Mouse (Mus musculus) liver, embryonic 15.5 days (tissue): Measurements from ENCODE around the gene Pwp1. TPM values are rescaled to one million over a fixed set of nuclear protein-coding genes. Genes with fewer than 3 reads are reported as not detected.

Experiments
- ATAC-seq: fragments of 200-750 bp; cut with Nextera tagmentation; 2 replicates; pipeline ENCODE4 v1.8.0; 2017; ENCODE audit warnings: moderate number of reproducible peaks, mild to moderate bottlenecking, moderate library complexity; ENCODE audit not compliant: insufficient read depth
- H3K27ac ChIP-seq: fragments of 300-500 bp; sonication (generic); replicated peaks from 2 replicates; pipeline ENCODE4 v1.5.1; 2015; ENCODE audit warnings: mild to moderate bottlenecking, inconsistent platforms
- H3K27me3 ChIP-seq: fragments of 300-500 bp; sonication (generic); 2 replicates; pipeline ENCODE4 v1.6.1; 2015; ENCODE audit warnings: mild to moderate bottlenecking, inconsistent platforms
- H3K36me3 ChIP-seq: fragments of 300-500 bp; sonication (generic); replicated peaks from 2 replicates; pipeline ENCODE4 v1.6.1; 2015; ENCODE audit warnings: moderate library complexity, mild to moderate bottlenecking, inconsistent platforms
- H3K4me1 ChIP-seq: fragments of 300-500 bp; sonication (generic); replicated peaks from 2 replicates; pipeline ENCODE4 v1.6.1; 2015; ENCODE audit warnings: inconsistent platforms
- H3K4me2 ChIP-seq: fragments of 300-500 bp; sonication (generic); 2 replicates; pipeline ENCODE4 v1.6.1; 2015; ENCODE audit warnings: moderate library complexity, mild to moderate bottlenecking, inconsistent platforms
- H3K4me3 ChIP-seq: fragments of 300-500 bp; sonication (generic); replicated peaks from 2 replicates; pipeline ENCODE4 v1.5.1; 2015; ENCODE audit warnings: mild to moderate bottlenecking, inconsistent platforms
- H3K9ac ChIP-seq: fragments of 300-500 bp; sonication (generic); 2 replicates; pipeline ENCODE4 v1.6.1; 2015; ENCODE audit warnings: moderate library complexity, mild to moderate bottlenecking, inconsistent platforms
- H3K9me3 ChIP-seq: fragments of 300-500 bp; sonication (generic); replicated peaks from 2 replicates; pipeline ENCODE4 v1.6.1; 2016; ENCODE audit warnings: inconsistent platforms
- WGBS: fragments of 180-500 bp; shearing (Covaris S2); methylation state at CpG from one replicate; pipeline ENCODE4 v1.1.7; 2015; ENCODE audit warnings: mixed read lengths; ENCODE audit not compliant: insufficient replicate concordance; 5-methylcytosine and 5-hydroxymethylcytosine counted together
- polyA plus RNA-seq: library from polyadenylated mRNA; unstranded; fragments of >200 nt; fragmentation: Nextera tagmentation; extraction: Ambion mirVana; gene quantifications from 2 replicates; pipeline ENCODE4 v1.2.1, GENCODE M21; 2015

Gene Pwp1
- polyA plus RNA-seq, 1 experiment from 2014 or later, result 27.0 TPM

- under 1% methylated on average over 79 of the region's 90 CpGs for WGBS
- H3K4me3 ChIP-seq, result peak within 1 kb of the TSS; percentile 78
- peak within 1 kb of the TSS; percentile 82 for H3K9ac ChIP-seq
- H3K9me3 ChIP-seq, result no peaks in the 10 kb centered on the region
- peaks cover 27% of the 10 kb centered on the region for H3K4me1 ChIP-seq
- peak within 1 kb of the TSS; percentile 90 for H3K27ac ChIP-seq
- peak within 1 kb of the TSS; percentile 96 for H3K4me2 ChIP-seq
- peaks cover 14% of the 10 kb centered on the region for H3K27me3 ChIP-seq
- peak; percentile 98 for ATAC-seq
- peaks cover 25% of the 10 kb centered on the region for H3K36me3 ChIP-seq
Measured at GRCm38 (mm10) chr10:85916498-85917309, 87.4 kb downstream of the Pwp1 start, which contains the start of gene Prdm4. Gene Prdm4, minus strand, starts transcription at chr10:85917142.

GRCm38 (mm10) chr10:85927676-85928445, 98.6 kb downstream of the Pwp1 start, which contains the start of gene Ascl4:
Gene Ascl4, plus strand, starts transcription at chr10:85927681.
- Histone ChIP-seq H3K27ac (no peak within 1 kb of the TSS), H3K9me3 (no peaks in the 10 kb centered on the region), H3K4me1 (peaks cover 11% of the 10 kb centered on the region), H3K4me3 (peak within 1 kb of the TSS; percentile 52), H3K36me3 (no peaks in the 10 kb centered on the region), H3K4me2 (peak within 1 kb of the TSS; percentile 79), H3K9ac (no peak within 1 kb of the TSS; the same call in 1 of the 2 replicates), H3K27me3 (peaks cover 67% of the 10 kb centered on the region)
- no peak for ATAC-seq
- 2% methylated on average over 23 of the region's 23 CpGs for WGBS

- H3K9ac ChIP-seq, result no peak overlapping the region; the same call in 1 of the 2 replicates
- H3K4me2 ChIP-seq, result peak overlapping the region; percentile 79
- H3K9me3 ChIP-seq, result no peaks in the 10 kb centered on the region
- no peaks in the 10 kb centered on the region for H3K36me3 ChIP-seq
- peaks cover 11% of the 10 kb centered on the region for H3K4me1 ChIP-seq
- H3K27me3 ChIP-seq, result peaks cover 60% of the 10 kb centered on the region
- no peak; the same call in 1 of the 2 replicates for ATAC-seq
- no peak overlapping the region for H3K27ac ChIP-seq
- peak overlapping the region; percentile 52 for H3K4me3 ChIP-seq
- WGBS, result 1% methylated on average over 60 of the region's 63 CpGs
Measured at GRCm38 (mm10) chr10:85928499-85929207, 99.4 kb downstream of the Pwp1 start.

- H3K9me3 ChIP-seq, result no peaks in the 10 kb centered on the region
- H3K4me2 ChIP-seq, result no peak overlapping the region
- H3K27ac ChIP-seq, result no peak overlapping the region
- peaks cover 55% of the 10 kb centered on the region for H3K27me3 ChIP-seq
- no peak overlapping the region for H3K9ac ChIP-seq
- H3K4me1 ChIP-seq, result peaks cover 11% of the 10 kb centered on the region
- 46% methylated on average over 11 of the region's 11 CpGs for WGBS
- ATAC-seq, result no peak
- H3K36me3 ChIP-seq, result no peaks in the 10 kb centered on the region
- H3K4me3 ChIP-seq, result no peak overlapping the region
Measured at GRCm38 (mm10) chr10:85929208-85929591, 99.9 kb downstream of the Pwp1 start.

GRCm38 (mm10) chr10:85929962-85930361, 100.7 kb downstream of the Pwp1 start:
- no peak overlapping the region for H3K9ac ChIP-seq
- H3K4me1 ChIP-seq, result peaks cover 11% of the 10 kb centered on the region
- no peaks in the 10 kb centered on the region for H3K9me3 ChIP-seq
- no peak for ATAC-seq
- no peak overlapping the region for H3K27ac ChIP-seq
- WGBS, result 66% methylated on average over 11 of the region's 11 CpGs
- no peak overlapping the region for H3K4me2 ChIP-seq
- H3K36me3 ChIP-seq, result no peaks in the 10 kb centered on the region
- no peak overlapping the region for H3K4me3 ChIP-seq
- H3K27me3 ChIP-seq, result peaks cover 55% of the 10 kb centered on the region

- no peaks in the 10 kb centered on the region for H3K4me1 ChIP-seq
- H3K9ac ChIP-seq, result no peak overlapping the region
- no peak overlapping the region for H3K4me2 ChIP-seq
- no peak overlapping the region for H3K4me3 ChIP-seq
- no peak for ATAC-seq
- no peak overlapping the region for H3K27ac ChIP-seq
- H3K36me3 ChIP-seq, result peaks cover 52% of the 10 kb centered on the region
- H3K9me3 ChIP-seq, result no peaks in the 10 kb centered on the region
- 80% methylated on average over 6 of the region's 6 CpGs for WGBS
- peaks cover 2% of the 10 kb centered on the region; the same call in 1 of the 2 replicates for H3K27me3 ChIP-seq
Measured at GRCm38 (mm10) chr10:85936280-85936965, 107.1 kb downstream of the Pwp1 start.

Other genes with a start within 250 kb of the Pwp1 start
- 4.6 and 5.7 TPM in 2 replicates for gene Prdm4, start 87.6 kb downstream of the Pwp1 start, polyA plus RNA-seq
- not detected in 2 replicates for gene Ascl4, start 98.2 kb downstream of the Pwp1 start, polyA plus RNA-seq
- gene Rtcb, start 128.3 kb downstream of the Pwp1 start, polyA plus RNA-seq, result 67.5 and 67.6 TPM in 2 replicates
- 0.03 TPM in 1 of 2 replicates, not detected in the other for gene Bpifc, start 182.4 kb downstream of the Pwp1 start, polyA plus RNA-seq
- 65.6 and 65.9 TPM in 2 replicates for gene Fbxo7, start 192.5 kb downstream of the Pwp1 start, polyA plus RNA-seq